Mouse (Mus musculus) ES-Bruce4 (cell line): ENCODE data around the gene Fstl4.

Source experiments
- CTCF ChIP-seq: IDR thresholded peaks from one replicate; pipeline ENCODE4 v1.8.1; 2011; ENCODE audit warnings: low read depth, low read length
- POLR2A ChIP-seq: IDR thresholded peaks from one replicate; pipeline ENCODE4 v1.8.1; 2011; ENCODE audit warnings: low read length; ENCODE audit not compliant: insufficient read depth

DNA sequence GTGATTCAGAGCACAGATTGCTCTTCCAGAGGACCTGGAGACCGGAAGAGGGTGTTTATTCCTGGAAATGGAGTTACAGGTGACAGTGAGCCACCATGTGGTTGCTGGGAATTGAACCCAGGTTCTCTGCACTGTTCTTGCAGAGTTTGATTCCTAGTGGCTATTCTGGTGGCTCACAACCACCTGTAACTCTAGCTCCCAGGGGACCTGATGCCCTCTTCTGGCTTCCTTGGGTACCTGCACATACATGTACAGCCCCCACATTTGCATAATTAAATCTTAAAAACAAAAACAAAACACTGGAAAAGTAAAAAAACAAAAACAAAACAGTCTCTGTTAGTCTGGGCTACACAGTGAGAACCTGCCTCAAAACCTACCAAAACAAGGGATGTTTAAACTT lies 2.6 kb upstream of the Fstl4 start:
- TF ChIP-seq CTCF (peak; percentile 31), POLR2A (no peak)
